ENCODE assay signal across 8 mouse cellular contexts in the genomic region with DNA sequence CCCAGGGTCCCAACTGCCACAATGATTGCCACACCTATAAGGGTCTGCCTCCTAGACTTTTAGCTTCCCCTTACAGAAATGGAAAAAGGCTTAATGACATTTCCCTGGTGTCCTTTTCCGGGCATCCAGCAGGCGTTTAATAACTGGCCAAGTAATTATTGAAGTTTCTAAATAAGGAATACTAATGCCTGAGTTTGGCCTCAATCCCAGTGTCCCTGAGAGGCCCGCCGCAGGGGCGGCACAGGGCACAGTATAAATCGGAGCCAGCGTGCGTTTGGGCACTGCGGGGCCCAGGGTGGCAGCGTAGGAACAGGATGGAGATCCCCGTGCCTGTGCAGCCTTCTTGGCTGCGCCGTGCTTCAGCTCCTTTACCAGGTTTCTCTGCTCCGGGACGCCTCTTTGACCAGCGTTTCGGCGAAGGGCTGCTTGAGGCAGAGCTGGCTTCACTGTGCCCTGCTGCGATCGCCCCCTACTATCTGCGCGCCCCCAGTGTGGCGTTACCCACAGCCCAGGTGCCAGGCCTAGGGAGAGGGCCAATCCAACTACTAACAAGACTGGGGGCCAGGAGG. TPM values are rescaled to one million over a fixed set of nuclear protein-coding genes. Genes with fewer than 3 reads are reported as not detected.
DNase-seq lines count a peak whose midpoint lies in the region; ATAC-seq and TF ChIP-seq lines count a peak whose summit lies in the region.

No protein-coding gene starts in this region.

- H3K27ac ChIP-seq in intestine, postnatal 0 days (ENCODE audit: low read depth, low read length) = peak overlapping the region; percentile 51

- H3K27me3 ChIP-seq in intestine, postnatal 0 days (replicated peaks; ENCODE audit: control insufficient read depth, insufficient read depth, low read length) = no peaks in the 10 kb centered on the region

- WGBS in intestine, postnatal 0 days = 1% methylated on average over 23 of the region's 23 CpGs
- WGBS in lung, adult 2 months = 2% methylated on average over 23 of the region's 23 CpGs

- H3K36me3 ChIP-seq in intestine, postnatal 0 days (ENCODE audit: control insufficient read depth, insufficient read depth) = peaks cover 31% of the 10 kb centered on the region

- no peaks in the 10 kb centered on the region for H3K9me3 ChIP-seq in intestine, postnatal 0 days (ENCODE audit: control insufficient read depth)

- H3K9ac ChIP-seq in intestine, postnatal 0 days (ENCODE audit: low read depth, low read length) = peak overlapping the region; percentile 47

- peaks cover 3% of the 10 kb centered on the region; the same call in 1 of the 2 replicates for H3K4me1 ChIP-seq in intestine, postnatal 0 days (replicated peaks; ENCODE audit: control insufficient read depth, insufficient read depth, low read length)
- H3K4me1 ChIP-seq in lung, adult 2 months (ENCODE audit: control insufficient read depth, insufficient read depth, low read length) = no peaks in the 10 kb centered on the region

- DNase-seq in ovary, postnatal 36 days (ENCODE audit: low spot score) = peak; percentile 56
- DNase-seq in ovary, postnatal 10 days (ENCODE audit: low spot score) = no peak
- DNase-seq in cerebellum, postnatal 36 days = peak; percentile 62 to 67
- peak; percentile 79 to 80 for DNase-seq in heart, adult 18-20 months
- DNase-seq in lung, adult 2 months = peak; percentile 47
- peak; percentile 64 for DNase-seq in retina, postnatal 1 day
- no peak for DNase-seq in yolk sac, embryonic 10.5 days (ENCODE audit: low spot score)

- H3K4me2 ChIP-seq in intestine, postnatal 0 days (replicated peaks; ENCODE audit: low read depth) = peak overlapping the region; percentile 86

- no peak for ATAC-seq in intestine, postnatal 0 days

- H3K4me3 ChIP-seq in intestine, postnatal 0 days (ENCODE audit: low read depth, low read length) = peak overlapping the region; percentile 70
- peak overlapping the region; percentile 35 for H3K4me3 ChIP-seq in lung, adult 2 months (replicated peaks; ENCODE audit: extremely low read depth, low read depth, low read length)

- no peak for TF ChIP-seq CTCF in intestine, postnatal 0 days (IDR thresholded peaks at IDR 0.05; ENCODE audit: low read depth)
- no peak for TF ChIP-seq CTCF in lung, adult 2 months (IDR thresholded peaks at IDR 0.05; ENCODE audit: insufficient read depth, low read length)

- peak; percentile 48; the same call in 1 of the 2 replicates for TF ChIP-seq POLR2A in lung, adult 2 months (IDR thresholded peaks at IDR 0.05; ENCODE audit: borderline replicate concordance, extremely low read depth, low read depth, low read length)

RNA-seq across cellular contexts. Expression of a gene that starts 1.0 kb away (rescaled TPM):
- 1 to 10 TPM; 2.1 to 4.6 TPM for total RNA-seq in heart, adult 18-20 months (2021)
- 1.9 and 2.0 TPM in 2 replicates for polyA plus RNA-seq in intestine, postnatal 0 days (2015; fragmentation: Nextera tagmentation; extraction: Ambion mirVana)
- 10.2 and 12.4 TPM in 2 replicates for polyA plus RNA-seq in lung, adult 2 months (2012; rRNA removed)

RNA-seq across cellular contexts. Expression of a gene that starts 1.1 kb away (rescaled TPM):
- 100 to 1,000 TPM; 845 to 870 TPM for total RNA-seq in heart, adult 18-20 months (2021)
- polyA plus RNA-seq in intestine, postnatal 0 days (2015; fragmentation: Nextera tagmentation; extraction: Ambion mirVana) = 50.6 and 55.7 TPM in 2 replicates
- polyA plus RNA-seq in lung, adult 2 months (2012; rRNA removed) = 50.5 and 129 TPM in 2 replicates

RNA-seq across cellular contexts. Expression of a gene that starts 6.5 kb away (rescaled TPM):
- total RNA-seq in heart, adult 18-20 months (2021) = 10 to 100 TPM; 16.8 to 18.8 TPM
- polyA plus RNA-seq in intestine, postnatal 0 days (2015; fragmentation: Nextera tagmentation; extraction: Ambion mirVana) = 31.4 and 33.9 TPM in 2 replicates
- 27.1 and 29.4 TPM in 2 replicates for polyA plus RNA-seq in lung, adult 2 months (2012; rRNA removed)

RNA-seq across cellular contexts. Expression of a gene that starts 10.0 kb away (rescaled TPM):
- 10 to 100 TPM; 61.2 to 65.9 TPM for total RNA-seq in heart, adult 18-20 months (2021)
- polyA plus RNA-seq in intestine, postnatal 0 days (2015; fragmentation: Nextera tagmentation; extraction: Ambion mirVana) = 65.9 and 68.6 TPM in 2 replicates
- polyA plus RNA-seq in lung, adult 2 months (2012; rRNA removed) = 47.6 and 50.1 TPM in 2 replicates

RNA-seq across cellular contexts. Expression of a gene that starts 10.0 kb away (rescaled TPM):
- 1 to 10 TPM in 1 of 2 experiments, under 1 TPM in 1; 0.35 to 1.1 TPM for total RNA-seq in heart, adult 18-20 months (2021)
- 0.83 and 1.2 TPM in 2 replicates for polyA plus RNA-seq in intestine, postnatal 0 days (2015; fragmentation: Nextera tagmentation; extraction: Ambion mirVana)
- 2.2 and 3.9 TPM in 2 replicates for polyA plus RNA-seq in lung, adult 2 months (2012; rRNA removed)

Comparison
In these comparisons a context has a peak if more than half of its experiments do, and no peak if none do; other contexts are left out.
1. DNase-seq: peak in ovary, postnatal 36 days (single experiment), cerebellum, postnatal 36 days (2 of 2), heart, adult 18-20 months (2 of 2), lung, adult 2 months (single experiment) and retina, postnatal 1 day (single experiment); none in ovary, postnatal 10 days (single experiment) and yolk sac, embryonic 10.5 days (single experiment).